Mouse (Mus musculus): Measurements from ENCODE around the gene Psme2b. TPM values are rescaled to one million over a fixed set of nuclear protein-coding genes. Genes with fewer than 3 reads are reported as not detected.
"Not testable (repeated sequence)": the region's sequence is repeated elsewhere in the genome, so short reads cannot be mapped to it uniquely, and the experiment has no call there.

The Psme2b gene
- polyA plus RNA-seq (2012; rRNA removed) (0.86 and 0.88 TPM in 2 replicates), polyA plus RNA-seq (2014; fragmentation: Nextera tagmentation; extraction: Ambion mirVana) (2.8 and 3.0 TPM in 2 replicates)

DNA sequence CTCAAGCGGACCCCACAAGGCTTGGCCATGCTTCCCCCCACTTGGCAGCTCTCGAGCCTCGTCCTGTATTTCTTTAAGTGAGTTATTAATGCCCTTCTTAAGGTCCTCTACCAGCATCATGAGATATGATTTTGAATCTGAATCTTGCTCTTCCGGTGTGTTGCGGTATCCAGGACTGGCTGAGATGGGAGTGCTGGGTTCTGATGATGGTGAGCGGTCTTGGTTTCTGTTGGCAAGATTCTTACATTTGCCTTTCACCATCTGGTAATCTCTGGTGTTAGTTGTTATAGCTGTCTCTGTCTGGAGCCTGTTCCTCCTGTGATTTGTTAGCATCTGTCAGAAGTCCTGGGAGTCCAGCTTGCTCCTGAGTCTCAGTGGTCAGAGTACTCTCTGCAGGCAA, at the start of gene Psme2b:
Gene Psme2b, minus strand, starts transcription at position 101 of the 400 bp plus-strand sequence.
- H3K4me3 ChIP-seq (replicated peaks; ENCODE audit: low read length); H3K9me3 ChIP-seq (ENCODE audit: control insufficient read depth, low read length); ATAC-seq (ENCODE audit: low FRiP score, low read depth); H3K36me3 ChIP-seq (ENCODE audit: control insufficient read depth, insufficient read depth, low read length); H3K4me1 ChIP-seq (ENCODE audit: control insufficient read depth, insufficient read depth, low read length); H3K4me2 ChIP-seq (replicated peaks; ENCODE audit: low read depth, low read length, severe bottlenecking); H3K27me3 ChIP-seq (ENCODE audit: control insufficient read depth, insufficient read depth, low read length); H3K27ac ChIP-seq (replicated peaks; ENCODE audit: low read depth, low read length); DNase-seq (ENCODE audit: low spot score); H3K9ac ChIP-seq (ENCODE audit: low read depth, low read length, severe bottlenecking): not testable (repeated sequence)
- 94% methylated on average over 6 of the region's 6 CpGs for WGBS

DNA sequence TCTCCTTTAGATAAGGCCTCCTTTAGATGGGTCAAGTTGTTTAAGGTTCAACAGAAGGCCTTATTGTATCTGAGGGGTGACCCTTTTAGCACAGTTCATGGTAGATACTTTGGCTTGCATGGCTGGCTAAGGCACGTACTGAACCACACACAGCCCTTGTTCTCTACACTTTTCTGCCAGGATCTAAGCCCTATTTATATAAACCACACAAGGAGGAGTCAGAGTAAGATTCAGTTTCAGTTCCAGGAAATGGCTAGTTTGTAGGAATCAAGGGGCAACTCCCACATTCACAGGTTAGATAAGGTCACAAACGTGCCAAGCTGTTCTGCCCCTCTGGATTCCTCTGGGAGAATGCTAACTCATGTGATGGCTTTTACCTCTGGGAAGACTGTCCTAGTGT, 48.0 kb upstream of the Psme2b start, which contains the start of gene Tgtp1:
Gene Tgtp1, minus strand, starts transcription at position 155 of the 400 bp plus-strand sequence.
- H3K4me2 ChIP-seq (replicated peaks; ENCODE audit: low read depth, low read length, severe bottlenecking); ATAC-seq (ENCODE audit: low FRiP score, low read depth); H3K9ac ChIP-seq (ENCODE audit: low read depth, low read length, severe bottlenecking); H3K9me3 ChIP-seq (ENCODE audit: control insufficient read depth, low read length); DNase-seq (ENCODE audit: low spot score); H3K4me3 ChIP-seq (replicated peaks; ENCODE audit: low read length); H3K4me1 ChIP-seq (ENCODE audit: control insufficient read depth, insufficient read depth, low read length); H3K36me3 ChIP-seq (ENCODE audit: control insufficient read depth, insufficient read depth, low read length); H3K27ac ChIP-seq (replicated peaks; ENCODE audit: low read depth, low read length); H3K27me3 ChIP-seq (ENCODE audit: control insufficient read depth, insufficient read depth, low read length): not testable (repeated sequence)
- WGBS, result 62% methylated on average over 2 of the region's 2 CpGs

DNA sequence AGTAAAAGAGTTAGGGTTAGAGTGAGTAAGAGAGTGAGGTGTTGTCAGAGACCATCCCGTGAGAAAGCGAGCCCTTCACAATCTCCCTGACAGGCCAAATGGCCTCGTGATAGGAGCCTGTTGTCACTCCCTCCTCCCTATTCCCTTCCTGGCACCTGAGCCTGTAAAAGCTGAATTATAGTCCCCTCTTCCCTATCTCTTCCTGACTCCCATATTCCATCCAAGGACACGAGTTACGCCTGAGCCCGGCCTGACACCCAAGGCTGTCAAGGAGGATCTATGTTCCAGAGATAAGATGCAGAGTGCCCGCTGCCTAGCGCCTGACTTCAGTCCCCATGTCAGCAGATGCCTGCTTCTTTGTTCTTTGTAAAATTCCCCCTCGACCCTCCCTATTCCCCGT, 47.3 kb upstream of the Psme2b start:
- H3K4me2 ChIP-seq (replicated peaks; ENCODE audit: low read depth, low read length, severe bottlenecking); H3K36me3 ChIP-seq (ENCODE audit: control insufficient read depth, insufficient read depth, low read length); H3K9ac ChIP-seq (ENCODE audit: low read depth, low read length, severe bottlenecking); H3K9me3 ChIP-seq (ENCODE audit: control insufficient read depth, low read length); ATAC-seq (ENCODE audit: low FRiP score, low read depth); H3K27me3 ChIP-seq (ENCODE audit: control insufficient read depth, insufficient read depth, low read length); H3K4me3 ChIP-seq (replicated peaks; ENCODE audit: low read length); H3K4me1 ChIP-seq (ENCODE audit: control insufficient read depth, insufficient read depth, low read length); H3K27ac ChIP-seq (replicated peaks; ENCODE audit: low read depth, low read length); DNase-seq (ENCODE audit: low spot score): not testable (repeated sequence)
- WGBS, result 25% methylated on average over 10 of the region's 10 CpGs

DNA sequence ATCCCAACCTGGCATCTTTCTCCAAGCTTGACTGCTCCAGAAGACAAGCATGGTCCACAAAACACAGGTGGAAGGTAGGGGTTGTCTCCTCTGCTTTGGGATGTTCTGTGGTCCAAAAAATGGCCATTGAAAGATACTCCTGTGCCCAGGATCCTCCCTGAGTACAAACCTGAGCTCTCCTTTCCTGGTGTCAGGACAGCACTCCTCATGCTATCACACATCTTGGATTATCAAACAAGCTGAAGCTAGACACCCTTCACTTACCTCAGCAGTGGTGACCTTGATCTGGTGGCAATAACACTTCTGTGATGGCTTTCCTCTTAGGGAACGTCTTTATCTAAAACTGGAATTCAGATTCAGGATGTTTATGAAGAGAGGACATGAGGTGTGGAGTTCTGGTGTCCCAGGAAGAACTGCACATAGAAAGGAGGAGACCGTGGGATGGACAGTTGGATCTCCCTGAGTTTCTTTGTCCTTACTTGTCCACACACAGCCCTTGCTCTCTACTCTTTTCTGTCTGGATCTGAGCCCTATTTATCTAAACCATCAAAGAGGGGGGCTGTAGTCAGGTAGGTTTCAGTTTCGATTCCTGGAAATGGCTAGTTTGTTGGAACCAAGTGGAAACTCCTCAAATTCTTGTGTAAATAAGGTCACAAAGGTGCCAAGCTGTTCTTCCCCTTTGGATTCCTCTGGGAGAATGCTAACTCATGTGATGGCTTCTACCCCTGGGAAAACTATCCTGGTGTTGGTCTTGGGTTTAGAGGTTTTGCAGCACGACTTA, 45.9 kb upstream of the Psme2b start, which contains the start of gene Gm12185:
Gene Gm12185, minus strand, starts transcription at position 487 of the 781 bp plus-strand sequence.
- not testable (repeated sequence) for H3K27me3 ChIP-seq (ENCODE audit: control insufficient read depth, insufficient read depth, low read length); H3K4me1 ChIP-seq (ENCODE audit: control insufficient read depth, insufficient read depth, low read length); H3K4me2 ChIP-seq (replicated peaks; ENCODE audit: low read depth, low read length, severe bottlenecking); H3K9me3 ChIP-seq (ENCODE audit: control insufficient read depth, low read length); ATAC-seq (ENCODE audit: low FRiP score, low read depth); H3K27ac ChIP-seq (replicated peaks; ENCODE audit: low read depth, low read length); H3K9ac ChIP-seq (ENCODE audit: low read depth, low read length, severe bottlenecking); H3K36me3 ChIP-seq (ENCODE audit: control insufficient read depth, insufficient read depth, low read length); DNase-seq (ENCODE audit: low spot score); H3K4me3 ChIP-seq (replicated peaks; ENCODE audit: low read length)
- WGBS, result 66% methylated on average over 4 of the region's 4 CpGs

DNA sequence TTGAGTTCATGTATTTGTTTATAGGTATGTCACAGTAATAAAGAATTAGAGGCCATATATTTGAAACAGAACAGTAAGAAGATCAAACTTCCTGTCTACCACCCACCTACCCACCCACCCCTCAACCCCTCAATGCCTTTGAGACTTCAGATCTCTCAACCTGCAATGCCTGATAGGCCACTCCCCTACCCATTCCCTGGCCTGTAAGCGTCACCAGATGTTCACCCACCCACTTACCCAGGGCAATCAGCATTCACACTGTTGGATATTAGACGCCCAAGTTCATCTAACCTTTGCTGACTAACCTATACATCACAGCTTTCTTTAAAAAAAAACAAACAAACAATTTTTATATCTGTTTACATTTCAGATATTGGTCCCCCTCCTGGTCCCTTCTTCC, 44.0 kb upstream of the Psme2b start:
- not testable (repeated sequence) for H3K9me3 ChIP-seq (ENCODE audit: control insufficient read depth, low read length); ATAC-seq (ENCODE audit: low FRiP score, low read depth); DNase-seq (ENCODE audit: low spot score); H3K9ac ChIP-seq (ENCODE audit: low read depth, low read length, severe bottlenecking); H3K4me1 ChIP-seq (ENCODE audit: control insufficient read depth, insufficient read depth, low read length); H3K27me3 ChIP-seq (ENCODE audit: control insufficient read depth, insufficient read depth, low read length); H3K27ac ChIP-seq (replicated peaks; ENCODE audit: low read depth, low read length); H3K4me2 ChIP-seq (replicated peaks; ENCODE audit: low read depth, low read length, severe bottlenecking); H3K4me3 ChIP-seq (replicated peaks; ENCODE audit: low read length); H3K36me3 ChIP-seq (ENCODE audit: control insufficient read depth, insufficient read depth, low read length)
- WGBS, result 38% methylated on average over 2 of the region's 2 CpGs

DNA sequence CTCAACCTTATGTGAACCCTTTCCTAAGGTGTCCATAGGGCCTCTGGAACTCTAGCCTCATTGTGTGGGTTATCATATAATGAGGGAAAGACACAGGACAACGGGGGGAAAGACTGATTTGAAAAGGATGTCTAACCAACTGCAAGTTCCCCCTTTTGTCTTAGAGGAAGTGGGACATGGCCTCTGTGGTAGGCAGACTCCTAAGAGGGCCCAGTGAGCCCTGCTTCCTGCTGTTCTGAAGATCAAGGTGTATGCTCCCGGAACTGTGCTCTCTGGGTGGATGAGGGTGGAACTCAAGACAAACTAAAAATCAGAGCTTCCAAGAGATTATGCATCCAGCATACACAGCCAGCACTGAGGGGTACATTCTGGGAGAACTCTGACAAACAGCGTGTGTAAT, 42.2 kb upstream of the Psme2b start:
- H3K4me1 ChIP-seq (ENCODE audit: control insufficient read depth, insufficient read depth, low read length); H3K4me2 ChIP-seq (replicated peaks; ENCODE audit: low read depth, low read length, severe bottlenecking); H3K4me3 ChIP-seq (replicated peaks; ENCODE audit: low read length); H3K27ac ChIP-seq (replicated peaks; ENCODE audit: low read depth, low read length); H3K36me3 ChIP-seq (ENCODE audit: control insufficient read depth, insufficient read depth, low read length); DNase-seq (ENCODE audit: low spot score); H3K9ac ChIP-seq (ENCODE audit: low read depth, low read length, severe bottlenecking); ATAC-seq (ENCODE audit: low FRiP score, low read depth); H3K27me3 ChIP-seq (ENCODE audit: control insufficient read depth, insufficient read depth, low read length); H3K9me3 ChIP-seq (ENCODE audit: control insufficient read depth, low read length): not testable (repeated sequence)
- 85% methylated on average over 2 of the region's 3 CpGs for WGBS

DNA sequence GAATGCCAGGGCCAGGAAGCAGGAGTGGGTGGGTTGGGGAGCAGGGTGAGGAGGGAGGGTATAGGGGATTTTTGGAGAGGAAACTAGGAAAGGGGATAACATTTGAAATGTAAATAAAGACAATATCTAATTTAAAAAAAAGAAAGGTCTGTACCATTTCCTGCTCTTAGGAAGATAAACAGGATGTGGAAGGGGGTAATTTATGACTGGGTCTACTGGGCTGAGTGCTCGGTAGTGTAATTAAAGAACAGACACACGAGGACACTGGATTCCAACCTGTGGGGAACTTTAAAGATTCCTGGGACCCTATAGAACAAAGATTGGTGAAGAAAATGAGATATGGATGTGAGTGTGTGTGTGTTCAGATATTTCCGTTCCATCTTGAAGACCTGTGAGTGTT, 36.9 kb upstream of the Psme2b start:
- not testable (repeated sequence) for H3K4me2 ChIP-seq (replicated peaks; ENCODE audit: low read depth, low read length, severe bottlenecking); H3K9me3 ChIP-seq (ENCODE audit: control insufficient read depth, low read length); H3K27ac ChIP-seq (replicated peaks; ENCODE audit: low read depth, low read length); H3K27me3 ChIP-seq (ENCODE audit: control insufficient read depth, insufficient read depth, low read length); ATAC-seq (ENCODE audit: low FRiP score, low read depth); H3K4me3 ChIP-seq (replicated peaks; ENCODE audit: low read length); H3K4me1 ChIP-seq (ENCODE audit: control insufficient read depth, insufficient read depth, low read length); DNase-seq (ENCODE audit: low spot score); H3K36me3 ChIP-seq (ENCODE audit: control insufficient read depth, insufficient read depth, low read length); H3K9ac ChIP-seq (ENCODE audit: low read depth, low read length, severe bottlenecking)
- WGBS, result no CpG with 5 or more reads among the region's 3 CpGs

DNA sequence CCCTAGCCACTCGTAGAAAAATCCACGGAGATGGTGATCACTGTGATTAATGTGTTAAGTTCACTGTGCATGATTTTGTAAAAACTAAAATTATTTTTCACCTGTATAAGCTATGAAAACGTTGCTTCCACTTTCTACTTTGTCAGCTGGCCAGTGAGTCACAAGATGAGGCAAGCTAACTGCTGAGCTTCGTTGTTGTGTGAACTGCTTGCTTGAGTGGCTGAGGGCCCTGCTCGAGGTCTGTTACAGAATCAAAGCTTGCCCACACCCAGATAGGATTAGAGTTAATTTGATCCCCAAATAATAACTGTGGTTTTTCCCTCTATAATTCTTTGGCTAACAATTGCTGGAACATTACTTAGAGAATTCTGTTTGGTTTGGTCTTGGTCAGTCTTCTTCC, 34.1 kb upstream of the Psme2b start:
- H3K4me3 ChIP-seq (replicated peaks; ENCODE audit: low read length); H3K4me1 ChIP-seq (ENCODE audit: control insufficient read depth, insufficient read depth, low read length); ATAC-seq (ENCODE audit: low FRiP score, low read depth); DNase-seq (ENCODE audit: low spot score); H3K27ac ChIP-seq (replicated peaks; ENCODE audit: low read depth, low read length); H3K27me3 ChIP-seq (ENCODE audit: control insufficient read depth, insufficient read depth, low read length); H3K9ac ChIP-seq (ENCODE audit: low read depth, low read length, severe bottlenecking); H3K36me3 ChIP-seq (ENCODE audit: control insufficient read depth, insufficient read depth, low read length); H3K9me3 ChIP-seq (ENCODE audit: control insufficient read depth, low read length); H3K4me2 ChIP-seq (replicated peaks; ENCODE audit: low read depth, low read length, severe bottlenecking): not testable (repeated sequence)
- WGBS, result no CpG with 5 or more reads among the region's 5 CpGs

Data from limb, embryonic 14.5 days (tissue).